Mouse (Mus musculus) left cerebral cortex, postnatal 14 days (tissue): ENCODE data around the gene Tmem236. TPM values are rescaled to one million over a fixed set of nuclear protein-coding genes. Genes with fewer than 3 reads are reported as not detected.

ENCODE experiments used
- DNase-seq, 2 experiments: peaks; one replicate each; pipeline ENCODE4 v3.0.0; 2021 to 2022; ENCODE audit warnings: low spot score in 2 of 2, mixed read lengths in 1 of 2
- intact Hi-C: fragments of 180-260 bp; cut with DNase I; formaldehyde crosslinking; loops from one replicate; pipeline ENCODE4 v1.15.1; 2025
- microRNA-seq, 2 experiments: library from miRNA; unstranded; fragments of <30 nt; microRNA quantifications; one replicate each; pipeline ENCODE4 v1.2.0; 2022
- total RNA-seq, 2 experiments: library from RNA; stranded (reverse); gene quantifications; 2 replicates each; pipeline ENCODE4 v1.2.3; 2021

Gene Tmem236
- total RNA-seq, 2 experiments from 2014 or later, result not detected

GRCm38 (mm10) chr2:14235319-14235718, 61.0 kb downstream of the Tmem236 start:
- no peak for DNase-seq
- intact Hi-C loops, result no loop called here

DNA sequence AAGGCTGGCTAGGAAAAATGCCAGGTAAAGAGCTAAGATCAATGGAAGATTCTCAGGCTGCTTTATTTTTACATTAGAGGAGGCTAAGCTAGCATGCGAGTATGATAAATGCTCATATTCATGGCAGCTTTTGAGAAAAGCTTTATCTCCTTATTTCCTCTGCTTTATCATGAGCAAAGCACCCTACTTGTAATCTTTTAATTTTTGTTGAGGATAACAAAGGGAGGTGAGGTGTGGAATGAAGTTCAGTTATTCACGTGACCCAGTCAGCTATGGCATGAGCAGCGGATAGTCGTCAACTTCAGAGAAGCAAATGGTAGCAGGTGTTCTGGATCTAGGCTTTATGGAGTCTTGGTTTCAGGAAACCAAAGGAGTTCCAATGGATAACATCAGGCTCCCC, 62.6 kb downstream of the Tmem236 start:
- no peak for DNase-seq
- intact Hi-C loops, result no loop called here

DNA sequence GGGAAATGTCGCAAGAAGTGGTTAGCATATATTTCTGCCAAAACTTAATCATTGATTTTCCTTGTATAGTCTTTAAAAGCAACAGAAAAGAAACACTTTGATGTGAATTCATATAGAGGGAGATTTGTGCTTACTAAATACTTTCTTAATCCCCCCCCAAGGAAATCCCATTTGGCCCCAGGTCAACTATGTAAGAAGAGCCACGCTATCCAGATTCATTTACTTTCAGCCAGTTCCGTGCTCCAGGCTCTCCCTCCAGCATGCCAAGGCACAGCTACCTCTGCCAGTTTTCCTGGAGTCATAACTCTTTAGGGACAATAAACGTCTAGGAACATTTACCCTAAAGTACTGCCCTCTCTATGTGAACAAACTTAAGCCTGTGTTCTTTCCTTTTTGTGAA, 63.4 kb downstream of the Tmem236 start:
- no peak for DNase-seq
- intact Hi-C loops, result no loop called here

GRCm38 (mm10) chr2:14239151-14239550, 64.8 kb downstream of the Tmem236 start:
- intact Hi-C loops, result no loop called here
- no peak for DNase-seq

DNA sequence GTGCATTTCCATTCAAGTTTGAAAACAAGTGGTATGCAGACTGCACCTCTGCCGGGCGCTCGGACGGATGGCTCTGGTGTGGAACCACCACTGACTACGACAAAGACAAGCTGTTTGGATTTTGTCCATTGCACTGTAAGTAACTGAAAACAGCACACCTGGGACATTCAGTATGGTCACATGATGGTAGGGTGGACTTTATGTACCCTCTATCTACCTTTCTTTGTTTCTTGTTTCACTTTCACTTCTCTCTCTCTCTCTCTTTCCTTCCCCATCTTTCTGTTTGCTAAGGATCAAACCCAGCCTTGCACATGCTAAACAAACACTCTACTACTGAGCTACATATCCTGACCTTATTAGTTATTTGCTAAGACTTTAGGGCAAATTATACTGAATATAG, 69.8 kb downstream of the Tmem236 start:
- intact Hi-C loops, result no loop called here
- no peak for DNase-seq

GRCm38 (mm10) chr2:14244668-14245067, 70.3 kb downstream of the Tmem236 start:
- no peak for DNase-seq
- intact Hi-C loops, result no loop called here

DNA sequence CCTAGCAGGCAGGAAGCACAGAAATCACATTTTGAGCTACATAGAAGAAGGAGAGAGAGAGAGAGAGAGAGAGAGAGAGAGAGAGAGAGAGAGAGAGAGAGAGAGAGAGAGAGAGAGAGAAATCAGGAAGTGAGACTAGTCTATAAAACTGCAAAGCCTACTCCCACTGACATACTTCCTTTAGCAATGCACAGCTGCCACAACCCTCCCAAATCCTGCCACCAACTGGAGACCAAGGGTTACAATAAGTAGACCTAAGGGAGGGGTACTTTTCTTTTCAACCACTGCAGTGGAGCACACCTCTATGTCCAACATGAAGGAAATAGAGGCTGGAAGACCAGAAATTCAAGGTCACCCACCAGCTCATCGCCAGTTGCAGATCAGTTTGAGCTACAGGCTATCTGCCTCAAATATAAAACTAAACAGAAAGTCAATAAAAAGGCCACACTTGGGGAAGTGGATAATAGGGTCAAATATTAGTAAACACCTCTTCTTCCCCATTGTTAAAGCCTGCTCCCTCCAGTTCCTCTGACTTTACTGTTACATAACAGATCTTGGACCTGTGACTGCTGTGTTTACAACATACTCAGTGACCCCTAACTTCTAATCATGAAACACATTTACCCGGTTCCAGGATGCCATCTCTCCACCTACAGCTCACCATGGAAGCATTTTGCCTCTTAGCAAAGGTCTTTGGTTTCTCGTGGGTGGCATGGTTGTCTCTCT, 75.7 kb downstream of the Tmem236 start:
- DNase-seq, result peak in 1 of 2 experiments; percentile 6
- intact Hi-C loops, result no loop called here

DNA sequence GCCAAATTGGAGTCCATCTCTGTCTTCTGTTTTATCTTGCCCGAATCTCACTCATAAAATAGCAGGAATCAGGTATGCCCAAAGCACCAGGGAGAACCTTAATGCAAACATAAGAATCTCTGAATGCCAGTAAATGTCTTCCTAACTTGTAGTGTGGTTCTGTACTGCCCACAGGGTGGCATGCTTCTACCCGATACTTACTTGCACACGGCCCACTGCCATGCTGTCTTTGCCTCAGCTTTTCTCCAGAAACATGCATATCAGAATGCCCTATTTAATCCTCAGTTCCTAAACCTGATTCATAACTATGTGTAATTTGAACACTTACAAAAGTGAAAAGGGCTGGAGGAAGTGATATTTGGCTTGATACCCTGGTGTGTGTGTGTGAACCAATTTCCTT, 77.6 kb downstream of the Tmem236 start:
- DNase-seq, result no peak
- intact Hi-C loops, result no loop called here

- no peak for DNase-seq
- intact Hi-C loops, result no loop called here
Observed at GRCm38 (mm10) chr2:14258345-14258850, 84.1 kb downstream of the Tmem236 start.

DNA sequence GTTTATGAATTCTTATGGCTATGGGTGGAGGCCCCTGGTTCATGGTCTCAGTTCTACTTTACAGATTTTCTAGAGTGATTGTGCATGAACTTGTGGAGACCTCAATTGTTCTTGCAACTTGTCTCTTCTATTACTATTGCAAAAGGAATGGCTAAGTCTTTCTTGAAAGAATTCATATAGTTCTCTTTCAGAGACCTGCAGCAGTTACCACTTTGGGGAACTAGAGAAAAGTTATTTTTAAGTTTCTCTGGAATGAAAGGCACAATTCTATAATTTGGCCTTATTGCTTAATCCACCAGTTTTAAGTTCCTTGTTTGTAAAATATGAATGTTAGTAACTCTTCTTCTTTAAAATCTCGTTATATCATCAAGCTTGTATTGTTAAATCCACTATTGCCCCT, 87.8 kb downstream of the Tmem236 start:
- intact Hi-C loops, result no loop called here
- no peak for DNase-seq

DNA sequence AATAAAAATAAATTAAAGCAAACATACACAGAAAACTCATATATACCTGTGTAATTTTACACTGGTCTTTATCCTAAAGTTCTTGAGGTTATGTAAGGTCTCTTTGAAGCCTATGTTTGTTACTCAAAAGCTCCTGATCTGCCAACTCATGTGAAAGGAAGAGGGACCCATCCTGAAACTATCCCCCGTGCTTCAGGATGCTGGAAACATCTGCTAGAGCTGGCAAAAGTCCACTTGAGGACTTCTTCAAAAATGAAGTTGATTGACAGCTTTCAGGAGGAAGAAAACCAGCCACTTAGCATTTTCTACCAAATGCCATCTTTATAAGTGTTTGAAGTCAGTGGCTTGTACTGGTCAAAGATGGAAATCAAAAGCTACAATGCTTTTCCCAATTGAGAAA, 94.8 kb downstream of the Tmem236 start:
- DNase-seq, result no peak
- intact Hi-C loops, result no loop called here

Small RNAs within 50 kb of the gene (microRNA-seq; reads per million reads assigned to microRNA genes)
- 2.0 to 3.2 reads per million in 2 experiments for gene Mir511

Other genes with a start within 250 kb of the Tmem236 start
- gene Hacd1, start 118.4 kb upstream of the Tmem236 start, total RNA-seq, result 10 to 100 TPM; 27.2 to 27.6 TPM
- 10 to 100 TPM; 86.3 to 96.6 TPM for gene Stam, start 100.4 kb upstream of the Tmem236 start, total RNA-seq
- gene Mrc1, start 54.9 kb downstream of the Tmem236 start, total RNA-seq, result 1 to 10 TPM; 6.8 to 9.4 TPM
- gene Slc39a12, start 213.8 kb downstream of the Tmem236 start, total RNA-seq, result 10 to 100 TPM; 34.3 to 38.7 TPM